Mouse (Mus musculus): Measurements from ENCODE around the gene Dhcr24. TPM values are rescaled to one million over a fixed set of nuclear protein-coding genes. Genes with fewer than 3 reads are reported as not detected.

The Dhcr24 gene
- polyA plus RNA-seq, 1 experiment from 2014 or later, result 6.5 TPM

GRCm38 (mm10) chr4:106562837-106563790 lies 2.3 kb downstream of the Dhcr24 start:
- Histone ChIP-seq H3K9me3 (replicated peaks) (no peaks in the 10 kb centered on the region), H3K27me3 (no peaks in the 10 kb centered on the region), H3K27ac (peak overlapping the region; percentile 85), H3K4me2 (peak overlapping the region; percentile 98), H3K9ac (peak overlapping the region; percentile 89), H3K4me1 (replicated peaks) (peaks cover 58% of the 10 kb centered on the region), H3K36me3 (peaks cover 49% of the 10 kb centered on the region), H3K4me3 (replicated peaks) (peak overlapping the region; percentile 87)
- WGBS (ENCODE audit: insufficient replicate concordance), result 36% methylated on average over 9 of the region's 9 CpGs
- DNase-seq (no peak), ATAC-seq (ENCODE audit: low read depth) (no peak)

DNA sequence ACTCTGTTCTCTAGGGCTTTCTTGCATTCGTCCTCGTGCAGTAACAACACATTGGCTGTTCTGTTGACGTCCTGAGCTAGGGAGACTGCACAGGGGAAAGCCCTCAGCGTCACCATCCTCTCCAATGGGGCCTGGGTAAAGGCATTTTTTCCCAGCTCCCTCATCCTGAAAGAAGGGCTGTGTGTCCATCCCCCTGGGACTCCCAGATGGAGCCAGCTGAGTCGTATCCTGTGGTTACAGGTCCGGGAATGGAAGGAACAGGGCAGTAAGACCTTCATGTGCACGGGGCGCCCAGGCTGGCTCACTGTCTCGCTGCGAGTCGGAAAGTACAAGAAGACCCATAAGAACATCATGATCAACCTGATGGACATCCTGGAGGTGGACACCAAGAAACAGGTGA lies 3.3 kb downstream of the Dhcr24 start:
- Histone ChIP-seq H3K9me3 (replicated peaks) (no peaks in the 10 kb centered on the region), H3K27ac (no peak overlapping the region), H3K36me3 (peaks cover 54% of the 10 kb centered on the region), H3K4me3 (replicated peaks) (peak overlapping the region; percentile 87), H3K4me2 (peak overlapping the region; percentile 98), H3K9ac (no peak overlapping the region), H3K27me3 (no peaks in the 10 kb centered on the region), H3K4me1 (replicated peaks) (peaks cover 55% of the 10 kb centered on the region)
- DNase-seq (no peak), ATAC-seq (ENCODE audit: low read depth) (no peak)
- WGBS (ENCODE audit: insufficient replicate concordance), result 87% methylated on average over 11 of the region's 11 CpGs

DNA sequence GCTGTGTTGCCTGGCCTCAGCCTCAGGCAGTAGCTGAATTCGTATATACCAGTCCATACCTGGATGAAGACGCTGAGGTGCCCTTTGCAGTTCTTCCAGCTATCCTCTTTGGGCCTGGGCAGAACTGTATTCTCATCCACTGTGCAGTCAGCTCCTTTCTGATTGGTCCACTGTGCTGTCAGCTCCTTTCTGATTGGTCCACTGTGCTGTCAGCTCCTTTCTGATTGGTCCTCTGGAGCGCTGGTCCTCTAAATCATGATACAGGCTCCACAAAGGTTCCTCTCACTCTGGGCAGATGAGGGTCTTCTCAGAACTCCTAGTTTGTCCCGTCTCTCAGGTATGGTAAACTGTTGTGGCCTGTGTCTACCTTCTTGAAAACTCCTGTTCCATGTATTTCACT lies 8.8 kb downstream of the Dhcr24 start:
- 0 out of 2 replicates have a peak, but pooled peaks have one; percentile 32 for ATAC-seq (ENCODE audit: low read depth)

DNA sequence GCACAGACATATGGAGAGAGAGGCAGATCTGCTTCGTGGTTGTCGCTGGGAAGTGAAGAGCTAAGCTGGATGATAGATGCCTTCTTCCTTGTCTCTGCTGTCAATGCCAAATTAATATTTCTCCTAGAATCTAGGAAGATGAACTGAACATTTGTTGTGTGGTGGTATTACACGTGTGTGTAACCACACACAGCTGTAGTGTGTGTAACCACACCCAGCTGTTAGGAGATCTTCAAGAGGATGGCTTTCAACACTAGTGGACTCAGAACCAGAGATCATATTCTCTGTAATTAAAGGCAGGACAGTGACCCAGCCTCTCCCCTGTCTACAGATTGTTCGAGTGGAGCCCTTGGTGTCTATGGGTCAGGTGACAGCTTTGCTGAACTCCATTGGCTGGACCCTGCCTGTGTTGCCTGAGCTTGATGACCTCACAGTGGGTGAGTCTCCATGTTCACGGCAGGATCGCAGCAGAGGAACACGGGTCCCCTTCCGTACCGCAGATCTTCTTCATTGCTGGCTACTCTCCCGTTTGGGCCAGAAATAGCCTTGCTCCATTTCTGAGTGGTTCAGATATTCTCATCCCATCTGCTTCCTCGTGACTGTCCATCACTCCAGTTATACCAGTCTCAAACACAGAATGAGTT lies 10.4 kb downstream of the Dhcr24 start:
- H3K27me3 ChIP-seq, result no peaks in the 10 kb centered on the region
- no peak overlapping the region for H3K4me3 ChIP-seq (replicated peaks)
- H3K9me3 ChIP-seq (replicated peaks), result no peaks in the 10 kb centered on the region
- 0 out of 2 replicates have a peak, but pooled peaks cover 6% of the 10 kb centered on the region for H3K4me1 ChIP-seq (replicated peaks)
- ATAC-seq (ENCODE audit: low read depth) (no peak), DNase-seq (no peak)
- peaks cover 92% of the 10 kb centered on the region for H3K36me3 ChIP-seq
- no peak overlapping the region for H3K27ac ChIP-seq
- no peak overlapping the region for H3K9ac ChIP-seq
- WGBS (ENCODE audit: insufficient replicate concordance), result 81% methylated on average over 11 of the region's 11 CpGs
- H3K4me2 ChIP-seq, result no peak overlapping the region

More for the DNA sequence above, 8.8 kb downstream of the Dhcr24 start:
- WGBS (ENCODE audit: insufficient replicate concordance), result 80% methylated on average over 4 of the region's 4 CpGs
- no peak overlapping the region for H3K9ac ChIP-seq
- H3K4me2 ChIP-seq, result no peak overlapping the region
- no peak for DNase-seq
- H3K27me3 ChIP-seq, result no peaks in the 10 kb centered on the region
- peaks cover 93% of the 10 kb centered on the region for H3K36me3 ChIP-seq
- no peak overlapping the region for H3K27ac ChIP-seq
- H3K4me1 ChIP-seq (replicated peaks), result peaks cover 9% of the 10 kb centered on the region; the same call in 1 of the 2 replicates
- H3K9me3 ChIP-seq (replicated peaks), result no peaks in the 10 kb centered on the region
- H3K4me3 ChIP-seq (replicated peaks), result no peak overlapping the region

DNA sequence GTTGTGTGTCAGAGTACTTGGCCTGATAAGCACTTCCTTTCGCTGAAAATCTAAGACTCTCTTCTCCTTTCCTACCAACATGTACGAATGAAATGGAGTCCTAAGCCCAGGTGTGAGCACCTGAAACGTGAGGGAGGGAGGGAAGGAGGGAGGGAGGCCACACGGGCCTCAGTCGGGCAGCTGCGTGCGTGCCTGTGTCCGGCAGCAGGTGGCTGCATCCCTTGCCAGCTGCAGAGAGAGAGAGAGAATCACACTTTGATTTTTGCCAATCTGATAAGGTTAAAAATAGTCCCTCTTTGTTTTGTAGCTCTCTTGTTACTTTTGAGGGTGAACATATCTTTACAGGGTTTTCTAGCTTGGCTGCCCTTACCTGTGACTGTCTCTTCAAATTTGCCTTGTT lies 14.2 kb downstream of the Dhcr24 start:
- Histone ChIP-seq H3K9me3 (replicated peaks) (no peaks in the 10 kb centered on the region), H3K9ac (no peak overlapping the region), H3K27me3 (no peaks in the 10 kb centered on the region), H3K4me2 (no peak overlapping the region), H3K4me3 (replicated peaks) (no peak overlapping the region), H3K4me1 (replicated peaks) (peaks cover 20% of the 10 kb centered on the region), H3K36me3 (peaks cover 98% of the 10 kb centered on the region), H3K27ac (no peak overlapping the region)
- DNase-seq (no peak), ATAC-seq (ENCODE audit: low read depth) (no peak)
- 78% methylated on average over 8 of the region's 8 CpGs for WGBS (ENCODE audit: insufficient replicate concordance)

DNA sequence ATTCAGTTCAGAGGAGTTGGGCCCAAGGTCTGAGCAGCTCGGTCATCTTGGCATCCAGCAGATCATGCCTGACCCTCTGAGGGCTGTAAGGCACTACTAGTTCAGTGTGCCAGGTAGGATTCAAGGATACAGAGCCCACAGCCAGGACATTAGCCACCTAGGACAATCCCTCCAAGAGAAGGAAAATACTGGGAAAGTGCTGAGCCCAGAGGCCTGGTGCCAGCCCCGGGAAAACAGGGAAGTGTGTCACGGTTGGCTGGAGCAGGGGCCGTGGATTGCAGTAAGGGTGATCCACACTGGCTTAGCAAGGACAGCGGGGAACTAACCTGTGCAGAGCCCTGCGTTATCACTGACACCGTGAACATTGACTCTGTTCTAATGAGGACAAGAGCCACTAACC lies 16.7 kb downstream of the Dhcr24 start:
- ATAC-seq (ENCODE audit: low read depth), result no peak
- H3K4me3 ChIP-seq (replicated peaks), result no peak overlapping the region
- H3K36me3 ChIP-seq, result peaks cover 95% of the 10 kb centered on the region
- H3K4me2 ChIP-seq, result no peak overlapping the region
- H3K4me1 ChIP-seq (replicated peaks), result peaks cover 45% of the 10 kb centered on the region
- WGBS (ENCODE audit: insufficient replicate concordance), result 85% methylated on average over 7 of the region's 7 CpGs
- H3K9me3 ChIP-seq (replicated peaks), result no peaks in the 10 kb centered on the region
- DNase-seq, result no peak
- H3K27ac ChIP-seq, result no peak overlapping the region
- no peak overlapping the region for H3K9ac ChIP-seq
- H3K27me3 ChIP-seq, result no peaks in the 10 kb centered on the region

DNA sequence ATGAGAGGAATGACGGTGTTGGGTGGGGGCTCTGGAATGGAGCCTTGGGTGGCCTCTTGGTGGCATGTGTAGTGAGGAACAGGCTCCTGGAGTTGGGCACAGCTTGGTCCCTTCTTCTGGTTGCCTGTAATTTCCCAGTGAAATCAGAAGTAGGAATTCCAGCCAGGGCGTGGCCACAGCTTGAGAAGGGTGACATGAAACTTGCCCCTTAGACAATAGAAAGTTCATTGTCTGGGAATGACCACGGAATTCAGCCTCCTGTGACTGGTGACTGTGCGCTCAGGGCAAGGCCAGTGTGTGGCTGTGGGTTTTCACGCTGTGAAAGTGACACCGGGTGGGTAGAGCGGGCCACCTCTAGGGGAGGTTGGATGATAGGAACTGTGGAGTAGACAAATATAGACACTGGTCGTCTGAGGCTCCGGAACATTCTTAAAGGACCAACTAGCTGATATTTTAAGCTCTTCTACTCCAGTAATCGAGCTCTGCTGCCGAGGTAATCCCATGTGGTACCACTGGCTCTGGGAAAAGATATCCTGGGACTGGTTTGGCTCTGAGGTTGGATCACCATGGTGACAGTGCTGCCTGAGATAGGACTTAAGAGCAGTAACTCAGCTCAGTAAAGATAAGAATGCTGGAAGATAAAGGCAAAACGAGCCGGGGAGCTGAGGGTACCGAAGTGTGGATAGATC lies 20.5 kb downstream of the Dhcr24 start:
- peak overlapping the region; percentile 98 for H3K27ac ChIP-seq
- H3K4me3 ChIP-seq (replicated peaks), result peak overlapping the region; percentile 34; the same call in 1 of the 2 replicates

DNA sequence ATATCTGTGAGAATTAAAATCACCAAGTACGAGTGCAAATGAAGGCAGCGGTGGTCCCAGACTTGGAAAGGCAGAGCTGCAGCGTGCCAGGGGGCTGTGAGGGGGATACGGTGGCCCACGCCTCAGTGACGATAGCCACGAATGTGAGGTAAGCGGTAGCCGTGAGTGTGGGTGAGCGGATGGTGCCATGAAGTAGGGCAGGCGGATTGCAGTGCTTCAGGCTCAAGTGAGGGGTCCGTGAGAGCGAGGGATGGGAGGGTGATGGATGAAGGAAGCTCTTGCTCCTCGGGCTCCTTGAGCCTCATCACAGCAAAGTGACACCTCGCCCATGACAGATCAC lies 21.0 kb downstream of the Dhcr24 start:
- Histone ChIP-seq H3K27ac (peak overlapping the region; percentile 98), H3K36me3 (peaks cover 93% of the 10 kb centered on the region), H3K9ac (peak overlapping the region; percentile 63), H3K4me2 (peak overlapping the region; percentile 61), H3K4me3 (replicated peaks) (peak overlapping the region; percentile 34), H3K9me3 (replicated peaks) (no peaks in the 10 kb centered on the region), H3K4me1 (replicated peaks) (peaks cover 60% of the 10 kb centered on the region), H3K27me3 (no peaks in the 10 kb centered on the region)
- no peak for ATAC-seq (ENCODE audit: low read depth)
- no peak for DNase-seq
- 76% methylated on average over 15 of the region's 15 CpGs for WGBS (ENCODE audit: insufficient replicate concordance)

More for the DNA sequence above, 20.5 kb downstream of the Dhcr24 start:
- Histone ChIP-seq H3K9ac (peak overlapping the region; percentile 63), H3K36me3 (peaks cover 93% of the 10 kb centered on the region), H3K4me1 (replicated peaks) (peaks cover 65% of the 10 kb centered on the region), H3K9me3 (replicated peaks) (no peaks in the 10 kb centered on the region), H3K27me3 (no peaks in the 10 kb centered on the region), H3K4me2 (peak overlapping the region; percentile 61)
- DNase-seq, result no peak
- ATAC-seq (ENCODE audit: low read depth), result no peak
- WGBS (ENCODE audit: insufficient replicate concordance), result 62% methylated on average over 14 of the region's 14 CpGs

DNA sequence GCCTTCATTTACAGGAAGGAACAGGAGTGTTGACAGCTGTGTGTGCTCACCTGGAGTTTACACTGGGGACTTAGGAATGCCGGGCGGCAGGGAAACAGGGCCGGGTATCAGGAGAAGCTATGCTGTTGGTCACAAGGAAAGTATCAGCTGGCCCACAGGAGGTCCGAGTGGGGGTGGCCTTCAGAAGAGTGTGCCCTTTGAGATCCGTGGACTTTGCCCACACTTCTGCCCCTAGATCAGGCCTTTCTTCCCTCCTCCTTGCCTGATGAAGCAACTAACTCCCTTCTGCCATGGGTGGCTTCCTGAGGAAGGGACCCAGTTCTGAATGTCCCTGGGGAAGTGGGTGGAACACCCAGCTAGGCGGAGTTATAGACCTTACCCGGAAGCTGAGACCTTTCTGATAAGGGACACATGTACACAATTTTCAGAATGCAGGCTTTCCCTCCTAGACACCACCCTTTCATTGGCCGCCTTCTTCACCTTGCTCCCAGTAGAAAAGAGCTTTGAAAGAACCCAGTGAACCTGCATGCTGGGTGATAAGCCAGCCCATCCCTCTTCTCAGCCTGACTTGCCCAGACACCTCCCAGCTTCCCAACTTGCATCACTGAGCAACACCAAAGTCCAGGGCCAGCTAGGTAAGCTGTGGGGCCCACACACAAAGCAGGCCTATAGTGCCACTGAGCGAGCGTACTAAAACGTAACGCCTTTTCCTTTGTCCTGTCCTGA lies 21.8 kb downstream of the Dhcr24 start:
- Histone ChIP-seq H3K9ac (peak overlapping the region; percentile 63), H3K4me2 (peak overlapping the region; percentile 61), H3K27me3 (no peaks in the 10 kb centered on the region), H3K9me3 (replicated peaks) (no peaks in the 10 kb centered on the region), H3K36me3 (peaks cover 92% of the 10 kb centered on the region), H3K4me3 (replicated peaks) (peak overlapping the region; percentile 34), H3K27ac (peak overlapping the region; percentile 98), H3K4me1 (replicated peaks) (peaks cover 60% of the 10 kb centered on the region)
- ATAC-seq (ENCODE audit: low read depth), result peak; percentile 93
- WGBS (ENCODE audit: insufficient replicate concordance), result 40% methylated on average over 12 of the region's 12 CpGs
- peak; percentile 78 for DNase-seq

DNA sequence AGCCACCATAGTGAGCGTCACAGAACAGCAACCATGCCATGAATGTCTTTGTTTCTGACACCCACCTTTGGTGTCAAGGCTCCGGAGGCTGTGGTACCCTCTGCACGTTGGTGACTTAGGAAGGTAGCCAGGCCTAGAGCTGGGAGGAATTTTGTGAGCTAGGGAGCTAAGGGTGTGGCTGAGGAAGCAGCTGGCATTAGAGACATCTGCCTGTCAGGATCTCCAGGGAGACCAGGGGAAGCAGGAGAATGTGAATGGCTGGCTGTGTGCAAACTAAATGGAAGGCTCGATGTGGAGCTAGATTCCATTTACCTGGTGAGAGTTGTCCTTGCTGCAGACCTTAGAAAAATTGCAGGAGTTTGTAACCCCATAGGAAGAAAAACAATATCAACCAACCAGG lies 23.8 kb downstream of the Dhcr24 start:
- H3K9ac ChIP-seq, result no peak overlapping the region
- peaks cover 92% of the 10 kb centered on the region for H3K36me3 ChIP-seq
- DNase-seq (no peak), ATAC-seq (ENCODE audit: low read depth) (no peak)
- WGBS (ENCODE audit: insufficient replicate concordance), result 85% methylated on average over 4 of the region's 4 CpGs
- no peak overlapping the region for H3K4me2 ChIP-seq
- no peak overlapping the region for H3K4me3 ChIP-seq (replicated peaks)
- peak overlapping the region; percentile 98 for H3K27ac ChIP-seq
- H3K9me3 ChIP-seq (replicated peaks), result no peaks in the 10 kb centered on the region
- peaks cover 52% of the 10 kb centered on the region for H3K4me1 ChIP-seq (replicated peaks)
- no peaks in the 10 kb centered on the region for H3K27me3 ChIP-seq
